Mouse (Mus musculus) kidney, adult 2 months (tissue): Measurements from ENCODE around the gene Trim44.

Experiments
- CTCF ChIP-seq: fragments of 200-500 bp; conservative IDR thresholded peaks from 2 replicates; pipeline ENCODE4 v1.5.1; 2011; ENCODE audit warnings: low read depth, mild to moderate bottlenecking, control low read depth, low read length, moderate library complexity, mixed read lengths; ENCODE audit not compliant: insufficient read depth, insufficient read length
- POLR2A ChIP-seq: fragments of 200-500 bp; IDR thresholded peaks from one replicate; pipeline ENCODE4 v1.6.1; 2011; ENCODE audit warnings: low read depth, low read length, control low read depth

GRCm38 (mm10) chr2:102378381-102378780, 29.2 kb downstream of the Trim44 start:
- no peak for TF ChIP-seq CTCF
- TF ChIP-seq POLR2A = no peak
